Mouse (Mus musculus) heart, embryonic 10.5 days (tissue): Measurements from ENCODE around the gene Pole4. TPM values are rescaled to one million over a fixed set of nuclear protein-coding genes. Genes with fewer than 3 reads are reported as not detected.

Experiments
- DNase-seq: peaks from one replicate; pipeline ENCODE4 v3.0.0-alpha.2; 2017; ENCODE audit warnings: low spot score
- H3K27ac ChIP-seq: fragments of 300-500 bp; sonication (generic); 2 replicates; pipeline ENCODE4 v1.5.1; 2016; ENCODE audit warnings: mild to moderate bottlenecking
- H3K27me3 ChIP-seq: fragments of 300-500 bp; sonication (generic); 2 replicates; pipeline ENCODE4 v1.6.1; 2016; ENCODE audit warnings: mild to moderate bottlenecking; ENCODE audit not compliant: poor library complexity, insufficient read depth, severe bottlenecking
- H3K36me3 ChIP-seq: fragments of 300-500 bp; sonication (generic); 2 replicates; pipeline ENCODE4 v1.6.1; 2016; ENCODE audit warnings: mild to moderate bottlenecking, moderate library complexity
- H3K4me1 ChIP-seq: fragments of 300-500 bp; sonication (generic); 2 replicates; pipeline ENCODE4 v1.6.1; 2016; ENCODE audit warnings: mild to moderate bottlenecking
- H3K4me3 ChIP-seq: fragments of 300-500 bp; sonication (generic); 2 replicates; pipeline ENCODE4 v1.5.1; 2016; ENCODE audit warnings: mild to moderate bottlenecking, moderate library complexity
- H3K9me3 ChIP-seq: fragments of 300-500 bp; sonication (generic); 2 replicates; pipeline ENCODE4 v1.6.1; 2016; ENCODE audit warnings: mild to moderate bottlenecking, moderate library complexity
- WGBS: fragments of 180-500 bp; shearing (Covaris S2); methylation state at CpG from one replicate; pipeline ENCODE4 v1.1.7; 2016; 5-methylcytosine and 5-hydroxymethylcytosine counted together
- polyA plus RNA-seq: library from polyadenylated mRNA; unstranded; fragments of >200 nt; fragmentation: Nextera tagmentation; extraction: Ambion mirVana; gene quantifications from 2 replicates; pipeline ENCODE4 v1.2.1, GENCODE M21; 2016

Gene Pole4
- polyA plus RNA-seq, 1 experiment from 2014 or later, result 121 TPM

GRCm38 (mm10) chr6:82595461-82596090, 109.6 kb downstream of the Pole4 start:
- WGBS, result 78% methylated on average over 8 of the region's 8 CpGs

GRCm38 (mm10) chr6:82589387-82589786, 115.8 kb downstream of the Pole4 start:
- Histone ChIP-seq H3K27ac (no peak overlapping the region), H3K4me1 (no peaks in the 10 kb centered on the region), H3K27me3 (peaks cover 18% of the 10 kb centered on the region), H3K4me3 (no peak overlapping the region), H3K36me3 (no peaks in the 10 kb centered on the region), H3K9me3 (no peaks in the 10 kb centered on the region)
- 67% methylated on average over 7 of the region's 7 CpGs for WGBS
- DNase-seq, result no peak

More at GRCm38 (mm10) chr6:82595461-82596090, 109.6 kb downstream of the Pole4 start:
- Histone ChIP-seq H3K9me3 (no peaks in the 10 kb centered on the region), H3K27me3 (peaks cover 10% of the 10 kb centered on the region; the same call in 1 of the 2 replicates), H3K4me3 (no peak overlapping the region), H3K36me3 (no peaks in the 10 kb centered on the region), H3K27ac (no peak overlapping the region), H3K4me1 (no peaks in the 10 kb centered on the region)
- DNase-seq, result no peak

GRCm38 (mm10) chr6:82585396-82585795, 119.8 kb downstream of the Pole4 start:
- Histone ChIP-seq H3K4me3 (no peak overlapping the region), H3K36me3 (no peaks in the 10 kb centered on the region), H3K4me1 (no peaks in the 10 kb centered on the region), H3K27me3 (peaks cover 15% of the 10 kb centered on the region), H3K9me3 (no peaks in the 10 kb centered on the region), H3K27ac (no peak overlapping the region)
- WGBS, result 65% methylated on average over 6 of the region's 6 CpGs
- DNase-seq, result no peak

GRCm38 (mm10) chr6:82575445-82575844, 129.7 kb downstream of the Pole4 start:
- no peak for DNase-seq
- 59% methylated on average over 5 of the region's 5 CpGs for WGBS
- no peaks in the 10 kb centered on the region for H3K4me1 ChIP-seq
- no peak overlapping the region for H3K4me3 ChIP-seq
- no peaks in the 10 kb centered on the region for H3K36me3 ChIP-seq
- H3K27ac ChIP-seq, result no peak overlapping the region
- H3K9me3 ChIP-seq, result no peaks in the 10 kb centered on the region
- no peaks in the 10 kb centered on the region for H3K27me3 ChIP-seq

Other genes starting within 250 kb of the Pole4 start
- 42.2 and 44.8 TPM in 2 replicates for gene Hk2, start 69.1 kb upstream of the Pole4 start, polyA plus RNA-seq
- 0.09 and 0.30 TPM in 2 replicates for gene Sema4f, start 234.4 kb upstream of the Pole4 start, polyA plus RNA-seq
- 0.34 and 0.87 TPM in 2 replicates for gene M1ap, start 241.5 kb upstream of the Pole4 start, polyA plus RNA-seq